24 mouse cellular contexts compared by ENCODE assay signal in the genomic region with DNA sequence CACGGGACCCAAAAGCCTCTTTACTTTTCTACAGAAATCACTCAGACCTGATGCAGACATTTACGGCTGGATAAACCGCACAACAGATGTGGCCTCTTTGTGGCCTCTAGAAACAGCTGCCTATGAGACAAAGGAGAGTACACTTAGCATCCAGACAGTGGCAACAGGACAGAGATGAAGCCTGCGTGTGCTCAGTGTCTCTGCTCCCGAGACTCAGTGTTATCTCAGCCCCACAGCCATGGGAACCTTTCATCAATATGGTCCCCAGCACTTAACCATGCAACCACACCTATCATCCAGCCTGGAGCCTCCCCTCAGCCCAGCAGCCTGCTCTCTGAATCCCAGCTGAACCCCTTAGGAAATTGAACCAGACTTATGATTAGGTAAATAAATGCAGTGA. TPM values are rescaled to one million over a fixed set of nuclear protein-coding genes. Genes with fewer than 3 reads are reported as not detected.
DNase-seq lines count a peak whose midpoint lies in the region; ATAC-seq and TF ChIP-seq lines count a peak whose summit lies in the region.
"Had no signal": no experiment of that assay in that cellular context is flagged by ENCODE, and none has a peak within 500 bp of the region (broad histone marks: within the 10 kb centered on the region; RNA-seq: fewer than 3 reads in every experiment).

No protein-coding gene starts in this region.

- WGBS in intestine, embryonic 15.5 days, result 73% methylated on average over 5 of the region's 5 CpGs
- WGBS in intestine, postnatal 0 days, result 71% methylated on average over 5 of the region's 5 CpGs

- H3K4me1 ChIP-seq in intestine, embryonic 15.5 days (replicated peaks), result no peaks in the 10 kb centered on the region
- H3K4me1 ChIP-seq in intestine, postnatal 0 days (replicated peaks; ENCODE audit: control insufficient read depth, insufficient read depth, low read length), result no peaks in the 10 kb centered on the region
- H3K4me1 ChIP-seq: neural tube, embryonic 15.5 days had no signal

- DNase-seq in MEL-GATA-1-ER (ENCODE audit: extremely low read depth, low read depth), result peak; percentile 36
- DNase-seq in liver, result peak; percentile 85
- DNase-seq in spleen, postnatal 10 days (ENCODE audit: low spot score in 2 of 2), result peak; percentile 45 to 73
- DNase-seq in gastrocnemius, adult 18-20 months (ENCODE audit: low spot score), result no peak
- no peak for DNase-seq in lung, postnatal 25 days (ENCODE audit: low spot score)
- DNase-seq: adrenal gland, adult 8-10 months; cerebellum, postnatal 36 days; heart, postnatal 14 days; kidney, adult 8-10 months; retina, postnatal 1 day; thymus, adult 2 months had no signal

- no peaks in the 10 kb centered on the region for H3K9me3 ChIP-seq in intestine, embryonic 15.5 days
- no peaks in the 10 kb centered on the region for H3K9me3 ChIP-seq in intestine, postnatal 0 days (ENCODE audit: control insufficient read depth)
- H3K9me3 ChIP-seq: neural tube, embryonic 15.5 days had no signal

- ATAC-seq in intestine, embryonic 15.5 days, result peak; percentile 53; the same call in 1 of the 2 replicates
- no peak for ATAC-seq in intestine, postnatal 0 days
- ATAC-seq: hindbrain, embryonic 16.5 days; lung, postnatal 0 days had no signal

- no peaks in the 10 kb centered on the region for H3K36me3 ChIP-seq in intestine, embryonic 15.5 days
- no peaks in the 10 kb centered on the region for H3K36me3 ChIP-seq in intestine, postnatal 0 days (ENCODE audit: control insufficient read depth, insufficient read depth)
- H3K36me3 ChIP-seq: neural tube, embryonic 15.5 days had no signal

- no peak overlapping the region for H3K9ac ChIP-seq in intestine, embryonic 15.5 days
- no peak overlapping the region for H3K9ac ChIP-seq in intestine, postnatal 0 days (ENCODE audit: low read depth, low read length)
- H3K9ac ChIP-seq: neural tube, embryonic 15.5 days had no signal

- no peak overlapping the region for H3K4me2 ChIP-seq in intestine, embryonic 15.5 days (replicated peaks)
- H3K4me2 ChIP-seq in intestine, postnatal 0 days (replicated peaks; ENCODE audit: low read depth), result no peak overlapping the region
- H3K4me2 ChIP-seq: midbrain, embryonic 11.5 days; neural tube, embryonic 15.5 days had no signal

- no peak overlapping the region for H3K27ac ChIP-seq in intestine, embryonic 15.5 days
- no peak overlapping the region for H3K27ac ChIP-seq in intestine, postnatal 0 days (ENCODE audit: low read depth, low read length)
- H3K27ac ChIP-seq: left cerebral cortex, adult 2 months; neural tube, embryonic 15.5 days had no signal

- no peaks in the 10 kb centered on the region for H3K27me3 ChIP-seq in intestine, embryonic 15.5 days (replicated peaks)
- H3K27me3 ChIP-seq in intestine, postnatal 0 days (replicated peaks; ENCODE audit: control insufficient read depth, insufficient read depth, low read length), result no peaks in the 10 kb centered on the region
- H3K27me3 ChIP-seq: neural tube, embryonic 15.5 days had no signal

- no peak overlapping the region for H3K4me3 ChIP-seq in intestine, embryonic 15.5 days (replicated peaks)
- no peak overlapping the region for H3K4me3 ChIP-seq in intestine, postnatal 0 days (ENCODE audit: low read depth, low read length)
- H3K4me3 ChIP-seq: left cerebral cortex, adult 2 months; neural tube, embryonic 15.5 days had no signal

- no peak for TF ChIP-seq CTCF in intestine, postnatal 0 days (IDR thresholded peaks at IDR 0.05; ENCODE audit: low read depth)

RNA-seq across cellular contexts. Expression of a gene that starts 2.8 kb away (rescaled TPM):
- polyA plus RNA-seq in intestine, embryonic 15.5 days (2015; fragmentation: Nextera tagmentation; extraction: Ambion mirVana), result 17.2 and 17.8 TPM in 2 replicates
- polyA plus RNA-seq in intestine, postnatal 0 days (2015; fragmentation: Nextera tagmentation; extraction: Ambion mirVana), result 20.6 and 28.0 TPM in 2 replicates
- total RNA-seq in gastrocnemius, adult 18-20 months (2021), result not detected
- total RNA-seq: adrenal gland, adult 8-10 months; heart, postnatal 14 days had no signal

RNA-seq across cellular contexts. Expression of a gene that starts 10.5 kb away (rescaled TPM):
- not detected in 2 replicates for polyA plus RNA-seq in intestine, embryonic 15.5 days (2015; fragmentation: Nextera tagmentation; extraction: Ambion mirVana)
- not detected in 2 replicates for polyA plus RNA-seq in intestine, postnatal 0 days (2015; fragmentation: Nextera tagmentation; extraction: Ambion mirVana)
- not detected for total RNA-seq in gastrocnemius, adult 18-20 months (2021)
- total RNA-seq: adrenal gland, adult 8-10 months; granulocyte monocyte progenitor cell, adult 5-6 weeks; heart, postnatal 14 days; layer of hippocampus, adult 18-20 months; left cerebral cortex, adult 2 months had no signal
- polyA plus RNA-seq: C2C12; embryonic facial prominence, embryonic 11.5 days; forebrain, embryonic 11.5 days; limb, embryonic 11.5 days; lung, postnatal 0 days; midbrain, embryonic 11.5 days; neural tube, embryonic 15.5 days; thymus, adult 2 months had no signal

RNA-seq across cellular contexts. Expression of a gene that starts 10.6 kb away (rescaled TPM):
- not detected in 2 replicates for polyA plus RNA-seq in intestine, embryonic 15.5 days (2015; fragmentation: Nextera tagmentation; extraction: Ambion mirVana)
- polyA plus RNA-seq in intestine, postnatal 0 days (2015; fragmentation: Nextera tagmentation; extraction: Ambion mirVana), result not detected in 2 replicates
- not detected for total RNA-seq in gastrocnemius, adult 18-20 months (2021)
- total RNA-seq: adrenal gland, adult 8-10 months; granulocyte monocyte progenitor cell, adult 5-6 weeks; heart, postnatal 14 days; layer of hippocampus, adult 18-20 months; left cerebral cortex, adult 2 months had no signal
- polyA plus RNA-seq: C2C12; embryonic facial prominence, embryonic 11.5 days; forebrain, embryonic 11.5 days; limb, embryonic 11.5 days; lung, postnatal 0 days; midbrain, embryonic 11.5 days; thymus, adult 2 months had no signal

RNA-seq across cellular contexts. Expression of a gene that starts 24.9 kb away (rescaled TPM):
- polyA plus RNA-seq in intestine, embryonic 15.5 days (2015; fragmentation: Nextera tagmentation; extraction: Ambion mirVana), result 2,486 and 2,546 TPM in 2 replicates
- 1,134 and 1,200 TPM in 2 replicates for polyA plus RNA-seq in intestine, postnatal 0 days (2015; fragmentation: Nextera tagmentation; extraction: Ambion mirVana)
- 100 to 1,000 TPM; 312 to 357 TPM for total RNA-seq in gastrocnemius, adult 18-20 months (2021)

RNA-seq across cellular contexts. Expression of a gene that starts 37.9 kb away (rescaled TPM):
- 0.19 and 0.29 TPM in 2 replicates for polyA plus RNA-seq in intestine, embryonic 15.5 days (2015; fragmentation: Nextera tagmentation; extraction: Ambion mirVana)
- polyA plus RNA-seq in intestine, postnatal 0 days (2015; fragmentation: Nextera tagmentation; extraction: Ambion mirVana), result 0.23 and 0.26 TPM in 2 replicates
- under 1 TPM in 1 of 2 experiments, not detected in 1; 0.14 TPM for total RNA-seq in gastrocnemius, adult 18-20 months (2021)
- total RNA-seq: granulocyte monocyte progenitor cell, adult 5-6 weeks had no signal

Comparison
In these comparisons a context has a peak if more than half of its experiments do, and no peak if none do; other contexts are left out.
1. DNase-seq: peak in MEL-GATA-1-ER (single experiment), liver (single experiment) and spleen, postnatal 10 days (2 of 2); none in gastrocnemius, adult 18-20 months (single experiment) and lung, postnatal 25 days (single experiment).